Mouse (Mus musculus) large intestine, adult 2 months (tissue): ENCODE results near the gene Plekhb2. TPM values are rescaled to one million over a fixed set of nuclear protein-coding genes. Genes with fewer than 3 reads are reported as not detected.

ENCODE experiments used
- DNase-seq: peaks from one replicate; pipeline ENCODE4 v3.0.0-alpha.2; 2012; ENCODE audit warnings: low read depth, low spot score
- WGBS: fragments of 180-500 bp; shearing (Covaris S2); methylation state at CpG from one replicate; pipeline ENCODE4 v1.1.7; 2018; 5-methylcytosine and 5-hydroxymethylcytosine counted together
- polyA plus RNA-seq: library from polyadenylated mRNA; depleted of rRNA; stranded (reverse); fragments of >200 nt; gene quantifications from 2 replicates; pipeline ENCODE4 v1.2.3, GENCODE M21; 2012

The Plekhb2 gene
- polyA plus RNA-seq, 1 experiment, result 157 TPM

DNA sequence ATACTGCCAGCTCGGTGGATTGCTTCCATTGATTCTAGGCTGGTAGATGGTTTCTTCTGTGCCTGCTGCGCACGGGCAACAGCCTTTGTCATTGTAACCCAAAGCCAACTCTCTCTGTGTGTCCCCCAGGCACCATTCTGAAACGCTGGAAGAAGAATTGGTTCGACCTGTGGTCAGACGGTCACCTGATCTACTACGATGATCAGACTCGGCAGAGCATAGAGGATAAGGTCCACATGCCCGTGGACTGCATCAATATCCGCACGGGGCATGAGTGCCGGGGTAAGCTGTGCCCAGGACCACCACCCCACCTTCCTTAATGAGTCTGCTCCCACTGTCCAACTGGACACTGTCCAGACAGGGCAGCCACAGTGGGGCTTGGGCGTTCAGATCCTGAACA lies 13.1 kb downstream of the Plekhb2 start:
- 95% methylated on average over 13 of the region's 13 CpGs for WGBS
- no peak for DNase-seq

DNA sequence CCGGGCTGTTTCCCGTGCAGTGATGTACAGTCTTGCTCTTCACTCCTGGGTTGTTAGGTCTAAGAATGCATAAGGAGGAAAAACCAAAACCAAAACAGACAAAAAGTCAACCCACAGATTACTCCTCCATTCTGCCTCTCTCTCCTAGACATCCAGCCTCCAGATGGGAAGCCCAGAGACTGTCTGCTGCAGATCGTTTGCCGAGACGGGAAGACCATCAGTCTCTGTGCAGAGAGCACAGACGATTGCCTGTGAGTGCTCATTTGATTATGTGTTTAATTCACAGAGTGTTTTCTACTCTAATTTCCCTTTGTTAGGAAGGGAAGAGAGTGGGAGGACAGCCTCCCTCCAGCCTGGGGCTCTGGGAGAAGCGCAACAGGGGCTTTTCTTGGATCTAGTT lies 13.5 kb downstream of the Plekhb2 start:
- DNase-seq, result no peak
- WGBS, result 92% methylated on average over 7 of the region's 7 CpGs

DNA sequence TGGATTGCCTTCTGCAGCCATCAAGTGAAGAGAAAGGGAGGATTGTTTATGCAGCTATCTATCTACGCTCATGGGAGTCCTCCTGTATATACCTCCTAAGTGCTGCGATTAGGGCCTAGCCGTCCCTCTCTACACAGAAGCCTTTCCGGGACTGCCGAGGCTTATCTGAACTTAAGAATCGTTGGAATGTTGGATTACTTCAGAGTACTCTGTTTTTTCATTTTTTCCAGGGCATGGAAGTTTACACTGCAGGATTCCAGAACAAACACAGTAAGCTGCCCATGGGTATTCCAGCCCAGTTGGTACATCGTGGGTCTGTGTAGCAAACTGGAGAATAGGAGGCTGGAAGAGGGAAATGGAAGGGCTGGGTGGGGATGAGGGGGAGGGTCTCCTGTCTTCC lies 14.5 kb downstream of the Plekhb2 start:
- WGBS, result 74% methylated on average over 7 of the region's 7 CpGs
- no peak for DNase-seq

DNA sequence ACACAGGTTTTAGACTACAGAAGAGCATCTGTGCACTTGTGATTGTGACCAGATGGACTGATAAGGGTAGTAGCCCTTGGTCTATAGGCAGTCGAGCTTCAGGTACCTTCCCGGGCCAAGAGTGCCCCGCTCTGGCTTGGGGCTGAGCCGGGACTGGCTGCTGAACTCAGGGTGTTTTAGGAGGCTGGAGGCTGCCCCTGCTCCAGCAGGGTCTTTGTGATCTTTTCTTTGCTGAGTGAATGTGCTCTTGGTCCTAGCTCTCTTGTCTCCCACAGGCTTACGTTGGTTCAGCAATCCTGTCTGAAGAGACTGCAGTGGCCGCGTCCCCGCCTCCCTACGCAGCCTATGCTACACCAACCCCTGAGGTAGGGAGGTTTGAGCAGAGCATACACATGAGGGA lies 16.1 kb downstream of the Plekhb2 start:
- no peak for DNase-seq
- WGBS, result 91% methylated on average over 9 of the region's 9 CpGs

DNA sequence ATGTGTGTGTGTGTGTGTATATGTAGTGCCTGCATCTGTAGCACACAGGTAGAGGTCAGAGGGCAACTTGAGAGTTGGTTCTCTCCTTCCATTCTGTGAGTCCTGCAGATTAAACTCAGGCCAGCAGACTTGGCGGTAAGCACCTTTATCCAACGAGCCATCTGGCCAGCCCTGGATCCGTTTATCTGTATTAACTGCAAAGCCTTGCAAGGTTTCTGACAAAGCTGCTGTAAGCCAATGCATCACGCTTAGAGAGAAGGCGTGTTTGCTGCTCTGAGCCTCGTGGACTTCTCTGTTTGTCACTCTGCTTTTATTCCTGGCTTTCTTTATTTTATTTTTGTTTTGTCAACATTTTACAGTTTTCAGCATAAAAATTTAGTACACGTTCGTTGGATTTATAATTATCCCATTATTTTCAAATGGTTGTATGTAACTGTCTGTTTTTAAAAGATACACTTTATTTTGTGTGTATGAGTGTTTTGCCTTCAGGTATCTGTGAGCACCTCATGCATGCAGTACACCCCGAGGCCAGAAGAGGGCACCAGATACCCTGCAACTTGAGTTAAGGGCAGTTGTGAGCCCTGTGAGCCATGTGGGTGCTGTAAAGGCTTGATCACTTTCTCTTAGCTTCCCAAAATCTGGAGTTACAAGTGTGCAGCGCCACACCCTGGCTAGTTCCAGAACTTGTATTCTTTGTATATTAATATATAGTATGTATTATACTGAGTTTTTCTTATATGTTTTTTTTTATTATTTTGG lies 17.2 kb downstream of the Plekhb2 start:
- 65% methylated on average over 10 of the region's 10 CpGs for WGBS
- DNase-seq, result no peak

DNA sequence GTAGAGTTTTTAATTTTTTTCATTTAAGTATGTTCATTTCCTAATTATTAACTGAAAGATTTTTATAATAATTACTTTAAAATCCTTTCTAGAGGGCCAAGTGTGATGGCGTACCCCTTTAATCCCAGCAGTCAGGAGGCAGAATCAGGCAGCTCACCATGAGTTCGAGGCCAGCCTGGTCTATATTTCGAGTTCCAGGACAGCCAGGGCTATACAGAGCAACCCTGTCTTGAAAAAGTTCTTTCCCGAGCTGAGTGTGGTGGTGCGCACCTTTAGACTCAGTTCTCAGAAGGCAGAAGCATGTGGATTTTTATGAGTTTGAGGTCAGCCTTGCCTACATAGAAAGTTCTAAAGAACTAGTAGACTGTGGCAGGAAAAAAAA lies 17.8 kb downstream of the Plekhb2 start:
- DNase-seq, result no peak
- 92% methylated on average over 5 of the region's 5 CpGs for WGBS

DNA sequence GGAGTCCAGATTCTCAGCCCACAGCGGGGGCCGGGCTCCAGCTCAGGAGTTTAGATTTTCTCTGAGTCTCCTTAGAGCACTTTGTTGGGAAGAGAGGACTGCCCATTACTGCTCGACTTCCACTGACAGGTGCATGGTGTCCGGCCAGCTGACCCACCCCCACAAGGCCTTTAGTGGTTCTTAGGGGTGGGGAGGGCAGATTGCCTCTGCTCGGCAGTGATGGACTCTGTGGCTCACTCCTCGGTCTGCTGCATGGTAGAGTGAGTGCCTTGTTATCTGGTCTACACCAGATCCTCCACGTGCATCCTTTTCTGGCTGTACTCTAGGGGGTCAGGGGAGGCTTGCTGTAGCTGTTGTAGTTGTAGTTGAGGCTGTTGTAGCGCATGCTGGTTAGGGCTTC lies 18.6 kb downstream of the Plekhb2 start:
- 91% methylated on average over 8 of the region's 8 CpGs for WGBS
- DNase-seq, result no peak

DNA sequence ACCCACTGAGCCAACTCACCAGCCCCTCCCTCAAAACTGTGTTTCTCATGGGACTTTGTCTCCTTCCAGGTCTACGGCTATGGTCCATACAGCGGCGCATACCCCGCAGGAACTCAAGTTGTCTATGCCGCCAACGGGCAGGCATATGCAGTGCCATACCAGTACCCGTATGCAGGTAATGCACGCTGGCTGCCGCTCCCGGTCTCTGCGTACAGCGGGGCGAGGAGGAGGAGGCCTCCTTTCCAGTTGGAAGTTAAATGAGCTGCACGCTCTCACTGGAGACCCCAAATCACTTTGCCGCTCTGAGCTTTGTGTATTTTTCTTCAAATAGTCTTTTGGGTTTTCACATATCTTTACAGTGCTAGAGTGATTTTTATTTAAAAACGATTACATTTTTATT lies 19.5 kb downstream of the Plekhb2 start:
- WGBS, result 96% methylated on average over 16 of the region's 16 CpGs
- no peak for DNase-seq

DNA sequence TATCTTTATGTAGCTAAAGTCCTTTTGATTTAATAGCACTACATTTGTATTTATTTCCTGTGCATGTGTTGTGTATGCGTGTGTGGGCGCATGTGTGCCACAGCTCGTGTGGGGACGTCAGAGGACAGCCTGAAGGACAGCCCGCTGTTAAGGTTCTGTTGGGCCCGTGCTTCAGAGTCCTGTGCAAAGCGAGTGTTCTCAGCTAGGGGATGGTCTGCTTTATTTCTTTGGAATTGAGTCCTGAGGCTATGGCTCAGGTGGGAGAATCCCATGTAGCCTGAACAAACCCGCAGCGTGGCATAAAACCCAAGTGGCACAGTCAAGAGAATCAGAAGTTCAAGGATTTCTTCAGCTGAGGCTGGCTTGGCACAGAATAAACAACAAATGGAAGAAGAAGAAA lies 21.4 kb downstream of the Plekhb2 start:
- DNase-seq, result no peak
- WGBS, result 95% methylated on average over 9 of the region's 9 CpGs

DNA sequence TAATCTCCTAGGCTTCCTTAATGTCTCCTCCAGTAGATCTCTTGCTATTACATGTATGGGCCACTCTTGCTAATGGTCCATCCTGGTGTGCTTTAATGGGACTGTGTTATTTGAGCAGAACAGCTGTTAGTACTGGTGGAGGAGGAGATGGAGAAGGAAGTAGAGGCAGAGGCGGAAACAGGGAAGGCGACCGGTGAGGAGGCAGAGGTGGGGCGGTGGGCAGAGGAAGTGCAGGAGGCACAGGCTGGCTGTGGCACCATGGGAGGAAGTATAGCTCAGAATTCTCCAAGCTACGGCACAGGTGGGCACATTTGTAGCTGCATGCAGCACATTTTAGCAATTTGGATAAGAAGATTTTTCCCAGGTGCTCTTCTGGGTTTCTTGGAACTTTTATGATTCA lies 23.8 kb downstream of the Plekhb2 start:
- WGBS, result 92% methylated on average over 5 of the region's 5 CpGs
- DNase-seq, result no peak

DNA sequence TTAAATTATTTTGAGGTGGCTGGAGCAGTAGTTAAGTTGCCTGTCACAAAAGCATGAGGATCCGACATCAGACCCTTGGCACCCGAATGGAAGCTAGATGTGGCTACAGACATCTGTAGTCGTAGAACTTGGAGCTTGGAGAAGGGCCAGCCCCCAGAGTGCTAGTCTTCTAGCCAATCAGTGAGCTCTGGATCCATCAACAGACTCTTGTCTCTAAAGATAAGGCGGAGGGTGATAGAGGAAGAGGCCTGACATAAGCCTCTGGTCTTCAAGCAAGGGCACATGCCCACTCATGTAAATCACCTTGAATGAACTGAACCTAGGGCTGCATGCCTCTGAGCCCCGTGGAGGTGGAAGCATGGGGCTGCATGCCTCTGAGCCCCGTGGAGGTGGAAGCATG lies 29.8 kb downstream of the Plekhb2 start:
- no peak for DNase-seq
- 86% methylated on average over 6 of the region's 6 CpGs for WGBS

DNA sequence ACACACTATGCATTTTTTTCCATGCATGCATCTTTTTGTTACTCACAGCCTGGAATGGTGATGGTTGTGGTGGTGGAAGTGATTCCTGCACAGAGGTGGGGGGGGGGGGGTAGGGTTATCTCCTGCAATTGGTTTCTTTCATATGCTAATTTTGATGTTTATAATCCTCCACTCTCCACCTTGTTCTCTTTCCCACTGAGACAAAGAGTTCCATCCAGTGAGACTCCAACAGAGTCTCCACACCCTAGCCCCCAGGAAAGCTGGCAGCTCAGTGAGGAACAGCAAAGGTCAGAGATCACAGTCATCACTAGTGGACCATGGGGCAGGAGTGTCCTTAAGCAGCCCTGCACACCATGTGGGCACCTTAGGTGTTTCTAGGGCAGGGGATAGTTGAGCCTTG lies 34.0 kb downstream of the Plekhb2 start:
- no peak for DNase-seq

DNA sequence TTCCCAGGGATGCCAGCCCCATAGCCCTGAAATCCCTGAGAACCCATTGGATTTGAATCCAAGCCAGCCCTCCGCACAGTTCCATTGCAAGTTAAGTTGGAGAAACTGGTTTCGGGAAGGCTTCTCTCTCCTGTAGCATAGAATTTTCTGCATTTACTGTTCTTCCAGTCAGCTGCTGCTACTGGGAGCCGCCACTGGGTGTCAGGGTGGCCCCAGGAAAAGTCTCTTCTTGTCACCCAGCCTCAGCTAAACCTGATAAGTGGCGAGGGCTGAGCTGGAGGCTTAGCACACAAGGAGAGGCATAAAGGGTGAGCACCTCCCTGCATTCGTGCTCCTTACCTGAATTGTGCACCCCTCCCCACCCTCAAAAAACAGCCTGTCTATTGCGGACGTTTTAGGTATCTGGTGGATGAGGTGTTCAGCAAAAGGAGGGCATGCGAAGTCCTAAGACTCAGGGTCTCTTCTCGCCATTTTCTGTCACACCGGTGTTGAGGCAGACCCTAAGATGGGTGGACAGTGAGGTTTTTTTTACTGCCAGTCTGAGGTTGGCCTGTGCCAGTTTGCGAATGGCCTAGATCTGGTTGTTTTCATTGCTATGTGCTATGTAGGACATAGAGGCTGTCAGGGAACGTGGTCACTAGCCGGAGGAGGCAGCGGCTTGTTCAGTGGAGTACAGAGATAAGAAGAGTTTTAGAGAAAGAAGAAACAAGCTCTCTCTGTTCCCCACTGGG lies 41.9 kb downstream of the Plekhb2 start:
- no peak for DNase-seq

DNA sequence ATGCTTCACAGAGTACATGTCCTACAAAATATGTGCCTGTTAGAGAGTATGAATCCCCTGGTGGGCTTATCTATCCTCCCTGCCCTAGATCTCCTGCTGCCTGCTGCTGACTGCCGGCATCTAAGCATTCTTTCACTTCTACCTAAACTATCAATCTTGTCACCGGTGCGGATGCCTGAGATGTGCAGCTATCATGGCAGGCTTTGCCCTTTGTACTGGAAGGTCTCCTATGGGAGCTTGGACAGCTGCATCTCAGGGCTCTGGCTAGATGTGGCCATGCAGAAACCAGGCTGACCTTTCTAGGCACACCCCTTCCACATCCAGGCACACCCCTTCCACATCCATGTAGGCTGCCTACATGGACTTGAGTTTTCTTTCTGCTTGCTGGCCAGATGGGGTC lies 42.7 kb downstream of the Plekhb2 start:
- WGBS, result 74% methylated on average over 3 of the region's 3 CpGs

More for the DNA sequence above, 41.9 kb downstream of the Plekhb2 start:
- 52% methylated on average over 14 of the region's 14 CpGs for WGBS

DNA sequence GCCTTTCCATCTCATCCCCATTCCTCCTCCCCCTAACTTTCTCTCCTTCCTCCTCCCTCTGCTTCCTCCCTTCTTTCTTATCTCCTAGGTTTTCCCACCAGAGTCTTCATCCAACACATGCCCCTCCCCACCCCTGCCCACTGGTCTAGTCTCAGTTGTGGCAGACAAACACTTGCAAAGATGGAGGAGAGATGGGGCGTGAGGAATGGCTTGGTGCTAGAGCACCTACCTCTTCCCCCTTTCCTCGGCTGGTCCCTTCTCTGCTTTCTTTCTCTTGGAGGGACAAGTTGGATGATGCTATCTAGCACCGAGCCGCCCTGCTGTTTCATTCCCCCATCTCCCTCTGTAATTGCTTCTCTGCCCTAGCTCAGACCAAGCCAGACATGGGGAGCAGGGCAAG lies 43.6 kb downstream of the Plekhb2 start:
- 85% methylated on average over 4 of the region's 4 CpGs for WGBS
- no peak for DNase-seq

More for the DNA sequence above, 42.7 kb downstream of the Plekhb2 start:
- no peak for DNase-seq

DNA sequence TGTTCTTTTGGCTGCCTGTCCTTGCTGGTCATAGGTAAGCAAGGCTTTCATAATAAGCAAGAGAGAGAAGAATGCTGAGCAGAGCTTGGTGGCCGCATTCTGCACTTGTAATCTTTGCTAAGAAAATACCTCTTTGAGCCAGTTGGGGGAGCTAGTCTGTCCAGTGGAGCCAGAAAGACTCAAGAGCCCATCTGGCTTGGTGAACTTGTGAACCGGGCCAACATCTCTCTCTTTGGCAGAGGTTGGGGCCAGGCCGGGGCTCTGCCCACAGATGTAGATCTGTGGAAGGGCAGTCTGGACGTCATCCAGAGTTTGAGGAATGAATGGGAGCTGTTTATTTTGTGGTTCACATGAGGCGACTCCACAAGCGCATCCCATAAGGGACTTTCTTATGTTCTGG lies 44.1 kb downstream of the Plekhb2 start:
- DNase-seq, result no peak
- 52% methylated on average over 6 of the region's 6 CpGs for WGBS

DNA sequence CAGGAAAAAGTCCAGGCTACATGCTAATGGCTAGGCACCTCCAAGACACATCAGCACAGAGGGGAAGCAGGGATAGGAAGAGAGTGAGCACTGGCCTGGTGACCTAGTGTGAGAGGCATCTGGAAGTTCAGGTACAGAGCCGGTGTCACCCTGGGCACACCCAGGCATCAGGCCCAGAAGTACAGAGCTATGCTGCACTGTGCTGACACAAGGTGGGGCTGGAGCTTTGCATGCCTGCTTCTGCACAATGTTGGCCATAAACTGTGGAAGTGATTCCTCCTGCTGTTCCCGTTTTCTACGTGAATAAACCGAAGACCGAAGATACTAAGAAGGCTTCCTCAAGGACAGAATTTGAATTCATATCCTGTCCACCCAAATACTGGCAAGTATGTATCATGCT lies 46.3 kb downstream of the Plekhb2 start:
- 27% methylated on average over 5 of the region's 5 CpGs for WGBS
- DNase-seq, result no peak

DNA sequence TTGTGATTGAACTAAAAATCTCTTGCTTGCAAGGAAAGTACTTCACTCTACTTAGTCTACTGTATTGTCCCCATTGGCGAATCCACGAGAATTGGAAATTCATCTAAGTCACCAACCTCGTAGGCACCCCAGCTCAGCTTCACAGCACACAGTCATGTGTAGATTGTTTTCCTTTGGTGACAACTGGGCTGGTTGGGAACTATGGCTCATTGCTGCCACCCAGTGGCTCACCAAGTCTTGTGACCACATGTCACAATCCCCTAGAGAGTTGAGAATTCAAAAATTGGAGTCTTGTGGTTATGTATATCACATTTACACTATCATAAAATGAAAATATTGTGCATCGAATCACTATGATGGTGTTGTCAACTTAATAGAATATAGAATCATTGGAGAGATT lies 47.1 kb downstream of the Plekhb2 start:
- peak; percentile 14 for DNase-seq
- WGBS, result 45% methylated on average over 4 of the region's 4 CpGs

DNA sequence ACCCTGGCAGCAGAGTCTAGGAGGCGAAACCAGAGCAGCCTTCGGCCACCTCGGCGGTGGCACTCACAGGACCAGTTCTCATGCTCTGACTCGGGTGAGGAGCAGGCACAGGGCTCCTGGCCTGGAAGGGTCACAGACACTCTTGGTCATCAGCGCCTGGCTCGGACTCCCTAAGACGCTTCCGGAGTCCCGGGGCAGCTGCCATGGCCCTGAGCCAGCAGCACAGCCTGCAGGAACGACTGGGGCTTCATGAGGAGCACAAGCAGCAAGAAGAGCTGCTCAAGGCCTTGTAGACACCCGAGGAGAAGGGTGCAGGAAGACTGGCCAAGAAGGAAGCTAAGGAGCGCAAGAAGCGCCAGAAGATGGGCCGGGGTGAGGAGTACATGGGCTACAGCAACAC lies 78.9 kb downstream of the Plekhb2 start:
- WGBS, result 86% methylated on average over 15 of the region's 15 CpGs
- DNase-seq, result no peak
